Mouse (Mus musculus): ENCODE data around the gene Rtl8b. TPM values are rescaled to one million over a fixed set of nuclear protein-coding genes. Genes with fewer than 3 reads are reported as not detected.
"Not testable (repeated sequence)": the region's sequence is repeated elsewhere in the genome, so short reads cannot be mapped to it uniquely, and the experiment has no call there.

Rtl8b gene
- polyA plus RNA-seq (2015; fragmentation: Nextera tagmentation; extraction: Ambion mirVana), result 85.7 and 88.0 TPM in 2 replicates

GRCm38 (mm10) chrX:53670294-53670693 is at the start of gene Rtl8b:
Gene Rtl8b, minus strand, starts transcription at chrX:53670408.
- H3K4me1 ChIP-seq, result no peaks in the 10 kb centered on the region
- 18% methylated on average over 9 of the region's 15 CpGs for WGBS
- ATAC-seq, result peak; percentile 97
- no peaks in the 10 kb centered on the region for H3K36me3 ChIP-seq (ENCODE audit: poor library complexity, severe bottlenecking)
- H3K4me3 ChIP-seq, result peak within 1 kb of the TSS; percentile 32
- H3K4me2 ChIP-seq, result peak within 1 kb of the TSS; percentile 52
- H3K9ac ChIP-seq, result 0 out of 2 replicates have a peak within 1 kb of the TSS, but pooled peaks have one; percentile 26
- H3K27me3 ChIP-seq, result no peaks in the 10 kb centered on the region
- no peaks in the 10 kb centered on the region for H3K9me3 ChIP-seq (replicated peaks)
- peak within 1 kb of the TSS; percentile 61; the same call in 1 of the 2 replicates for H3K27ac ChIP-seq

- H3K4me3 ChIP-seq, result peak overlapping the region; percentile 34
- H3K27me3 ChIP-seq, result no peaks in the 10 kb centered on the region
- H3K9me3 ChIP-seq (replicated peaks), result no peaks in the 10 kb centered on the region
- 16% methylated on average over 47 of the region's 49 CpGs for WGBS
- no peaks in the 10 kb centered on the region for H3K36me3 ChIP-seq (ENCODE audit: poor library complexity, severe bottlenecking)
- H3K9ac ChIP-seq, result peak overlapping the region; percentile 52
- peak; percentile 90 for ATAC-seq
- peak overlapping the region; percentile 60 for H3K4me2 ChIP-seq
- H3K4me1 ChIP-seq, result no peaks in the 10 kb centered on the region
- no peak overlapping the region for H3K27ac ChIP-seq
Observed at GRCm38 (mm10) chrX:53716323-53717182, 46.3 kb upstream of the Rtl8b start.

- Histone ChIP-seq H3K4me2 (peak overlapping the region; percentile 60), H3K9ac (peak overlapping the region; percentile 52), H3K27ac (no peak overlapping the region), H3K4me3 (peak overlapping the region; percentile 34), H3K9me3 (replicated peaks) (no peaks in the 10 kb centered on the region), H3K27me3 (no peaks in the 10 kb centered on the region), H3K4me1 (no peaks in the 10 kb centered on the region), H3K36me3 (ENCODE audit: poor library complexity, severe bottlenecking) (no peaks in the 10 kb centered on the region)
- no peak; the same call in 1 of the 2 replicates for ATAC-seq
- WGBS, result no CpG with 5 or more reads among the region's 2 CpGs
Observed at GRCm38 (mm10) chrX:53715942-53716322, 45.7 kb upstream of the Rtl8b start.

- no peaks in the 10 kb centered on the region for H3K27me3 ChIP-seq
- H3K4me1 ChIP-seq, result no peaks in the 10 kb centered on the region
- no peak overlapping the region for H3K27ac ChIP-seq
- no peak overlapping the region for H3K4me3 ChIP-seq
- H3K9ac ChIP-seq, result no peak overlapping the region
- H3K36me3 ChIP-seq (ENCODE audit: poor library complexity, severe bottlenecking), result no peaks in the 10 kb centered on the region
- no peak overlapping the region for H3K4me2 ChIP-seq
- WGBS, result 79% methylated on average over 3 of the region's 3 CpGs
- no peaks in the 10 kb centered on the region; the same call in 1 of the 2 replicates for H3K9me3 ChIP-seq (replicated peaks)
- no peak for ATAC-seq
Observed at GRCm38 (mm10) chrX:53702673-53703072, 32.5 kb upstream of the Rtl8b start.

- WGBS, result 92% methylated on average over 2 of the region's 2 CpGs
- H3K9me3 ChIP-seq (replicated peaks), result no peaks in the 10 kb centered on the region
- no peak overlapping the region for H3K4me2 ChIP-seq
- ATAC-seq, result no peak
- H3K9ac ChIP-seq, result no peak overlapping the region
- no peaks in the 10 kb centered on the region for H3K27me3 ChIP-seq
- H3K4me3 ChIP-seq, result no peak overlapping the region
- no peak overlapping the region for H3K27ac ChIP-seq
- no peaks in the 10 kb centered on the region for H3K36me3 ChIP-seq (ENCODE audit: poor library complexity, severe bottlenecking)
- no peaks in the 10 kb centered on the region for H3K4me1 ChIP-seq
Observed at GRCm38 (mm10) chrX:53699225-53699624, 29.0 kb upstream of the Rtl8b start.

- no peak for ATAC-seq
- no peak overlapping the region for H3K9ac ChIP-seq
Observed at GRCm38 (mm10) chrX:53694008-53694777, 24.0 kb upstream of the Rtl8b start.

GRCm38 (mm10) chrX:53693141-53693540 is 22.9 kb upstream of the Rtl8b start:
- H3K36me3 ChIP-seq (ENCODE audit: poor library complexity, severe bottlenecking), result no peaks in the 10 kb centered on the region
- H3K4me2 ChIP-seq, result no peak overlapping the region
- H3K4me3 ChIP-seq, result no peak overlapping the region
- ATAC-seq, result no peak
- 85% methylated on average over 2 of the region's 2 CpGs for WGBS
- H3K4me1 ChIP-seq, result no peaks in the 10 kb centered on the region
- no peak overlapping the region for H3K9ac ChIP-seq
- no peaks in the 10 kb centered on the region for H3K27me3 ChIP-seq
- H3K9me3 ChIP-seq (replicated peaks), result no peaks in the 10 kb centered on the region
- H3K27ac ChIP-seq, result no peak overlapping the region

More at GRCm38 (mm10) chrX:53694008-53694777, 24.0 kb upstream of the Rtl8b start:
- Histone ChIP-seq H3K36me3 (ENCODE audit: poor library complexity, severe bottlenecking) (no peaks in the 10 kb centered on the region), H3K27ac (no peak overlapping the region), H3K4me2 (no peak overlapping the region), H3K9me3 (replicated peaks) (no peaks in the 10 kb centered on the region), H3K4me1 (no peaks in the 10 kb centered on the region), H3K4me3 (no peak overlapping the region), H3K27me3 (no peaks in the 10 kb centered on the region)
- 84% methylated on average over 9 of the region's 9 CpGs for WGBS

GRCm38 (mm10) chrX:53692065-53692464 is 21.9 kb upstream of the Rtl8b start:
- Histone ChIP-seq H3K4me1 (no peaks in the 10 kb centered on the region), H3K9me3 (replicated peaks) (no peaks in the 10 kb centered on the region), H3K27me3 (no peaks in the 10 kb centered on the region), H3K4me2 (no peak overlapping the region), H3K9ac (no peak overlapping the region), H3K36me3 (ENCODE audit: poor library complexity, severe bottlenecking) (no peaks in the 10 kb centered on the region), H3K27ac (no peak overlapping the region), H3K4me3 (no peak overlapping the region)
- ATAC-seq, result no peak
- 70% methylated on average over 2 of the region's 2 CpGs for WGBS

GRCm38 (mm10) chrX:53684676-53685075 is 14.5 kb upstream of the Rtl8b start:
- not testable (repeated sequence) for H3K4me2 ChIP-seq; H3K4me1 ChIP-seq; H3K36me3 ChIP-seq (ENCODE audit: poor library complexity, severe bottlenecking); H3K4me3 ChIP-seq; ATAC-seq; H3K9ac ChIP-seq; H3K9me3 ChIP-seq (replicated peaks); H3K27me3 ChIP-seq; H3K27ac ChIP-seq
- 65% methylated on average over 2 of the region's 4 CpGs for WGBS

- 57% methylated on average over 3 of the region's 3 CpGs for WGBS
- not testable (repeated sequence) for H3K27me3 ChIP-seq, ATAC-seq
Observed at GRCm38 (mm10) chrX:53682650-53683049, 12.4 kb upstream of the Rtl8b start.

GRCm38 (mm10) chrX:53676943-53677342 is 6.7 kb upstream of the Rtl8b start:
- H3K4me2 ChIP-seq; H3K36me3 ChIP-seq (ENCODE audit: poor library complexity, severe bottlenecking); H3K9me3 ChIP-seq (replicated peaks); H3K9ac ChIP-seq; H3K4me1 ChIP-seq; H3K27ac ChIP-seq; H3K4me3 ChIP-seq; H3K27me3 ChIP-seq: not testable (repeated sequence)
- ATAC-seq, result peak; percentile 65; the same call in 1 of the 2 replicates
- 48% methylated on average over 2 of the region's 2 CpGs for WGBS

More at GRCm38 (mm10) chrX:53682650-53683049, 12.4 kb upstream of the Rtl8b start:
- H3K36me3 ChIP-seq (ENCODE audit: poor library complexity, severe bottlenecking); H3K9me3 ChIP-seq (replicated peaks); H3K9ac ChIP-seq; H3K4me2 ChIP-seq; H3K27ac ChIP-seq; H3K4me1 ChIP-seq; H3K4me3 ChIP-seq: not testable (repeated sequence)

GRCm38 (mm10) chrX:53670696-53671095 is 488 bp upstream of the Rtl8b start:
- H3K36me3 ChIP-seq (ENCODE audit: poor library complexity, severe bottlenecking); H3K4me1 ChIP-seq; H3K9me3 ChIP-seq (replicated peaks); H3K27me3 ChIP-seq: not testable (repeated sequence)
- Histone ChIP-seq H3K9ac (0 out of 2 replicates have a peak overlapping the region, but pooled peaks have one; percentile 26), H3K27ac (peak overlapping the region; percentile 61; the same call in 1 of the 2 replicates), H3K4me2 (peak overlapping the region; percentile 45), H3K4me3 (peak overlapping the region; percentile 32)
- WGBS, result 33% methylated on average over 3 of the region's 4 CpGs
- ATAC-seq, result peak; percentile 46
